Mouse (Mus musculus): ENCODE results near the gene Sucnr1. TPM values are rescaled to one million over a fixed set of nuclear protein-coding genes. Genes with fewer than 3 reads are reported as not detected.

Gene Sucnr1
- polyA plus RNA-seq, 1 experiment from 2014 or later = 0.05 TPM

DNA sequence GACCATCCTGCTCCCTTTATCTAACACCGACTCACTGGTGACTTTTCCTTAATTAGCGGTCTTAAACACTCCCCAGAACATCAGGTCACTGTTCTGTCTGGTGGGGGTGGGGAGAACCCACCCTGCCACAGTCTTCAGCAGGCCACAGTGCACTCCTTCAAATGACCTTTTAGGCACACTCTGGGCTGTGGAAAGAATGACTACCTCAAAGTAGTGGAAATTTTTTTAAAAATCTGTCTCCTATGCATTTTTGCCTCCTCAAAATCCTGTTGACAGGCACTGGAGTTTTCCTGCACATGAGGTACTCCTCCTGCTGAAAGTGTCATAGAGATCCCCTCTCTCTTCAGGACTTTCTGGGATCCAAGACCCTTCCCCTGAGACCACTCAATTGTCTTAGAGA lies 46.6 kb downstream of the Sucnr1 start:
- ATAC-seq (ENCODE audit: low read depth) = no peak
- no peak overlapping the region for H3K9ac ChIP-seq (ENCODE audit: low read depth, low read length)
- no peak overlapping the region for H3K4me2 ChIP-seq (ENCODE audit: low read depth, low read length)
- H3K36me3 ChIP-seq (ENCODE audit: control insufficient read depth, insufficient read depth) = no peaks in the 10 kb centered on the region
- no peaks in the 10 kb centered on the region for H3K27me3 ChIP-seq (ENCODE audit: control insufficient read depth, insufficient read depth, low read depth, low read length)
- no peak overlapping the region for H3K27ac ChIP-seq (ENCODE audit: low read length)
- no peaks in the 10 kb centered on the region for H3K4me1 ChIP-seq (ENCODE audit: control insufficient read depth, low read depth, low read length)
- no peak overlapping the region for H3K4me3 ChIP-seq (ENCODE audit: low read depth, low read length)
- H3K9me3 ChIP-seq (replicated peaks; ENCODE audit: control insufficient read depth, low read length) = no peaks in the 10 kb centered on the region
- WGBS (ENCODE audit: insufficient replicate concordance) = 57% methylated on average over 2 of the region's 2 CpGs

GRCm38 (mm10) chr3:60135801-60136200 lies 54.1 kb downstream of the Sucnr1 start:
- H3K4me2 ChIP-seq (ENCODE audit: low read depth, low read length) = no peak overlapping the region
- ATAC-seq (ENCODE audit: low read depth) = no peak
- no peaks in the 10 kb centered on the region for H3K9me3 ChIP-seq (replicated peaks; ENCODE audit: control insufficient read depth, low read length)
- no peak overlapping the region for H3K4me3 ChIP-seq (ENCODE audit: low read depth, low read length)
- WGBS (ENCODE audit: insufficient replicate concordance) = 44% methylated on average over 2 of the region's 2 CpGs
- H3K27me3 ChIP-seq (ENCODE audit: control insufficient read depth, insufficient read depth, low read depth, low read length) = no peaks in the 10 kb centered on the region
- H3K4me1 ChIP-seq (ENCODE audit: control insufficient read depth, low read depth, low read length) = no peaks in the 10 kb centered on the region
- no peak overlapping the region for H3K27ac ChIP-seq (ENCODE audit: low read length)
- no peak overlapping the region for H3K9ac ChIP-seq (ENCODE audit: low read depth, low read length)
- no peaks in the 10 kb centered on the region for H3K36me3 ChIP-seq (ENCODE audit: control insufficient read depth, insufficient read depth)

Other genes with a start within 250 kb of the Sucnr1 start
- gene Gm8298, start 220.8 kb upstream of the Sucnr1 start, polyA plus RNA-seq (2015; fragmentation: Nextera tagmentation; extraction: Ambion mirVana) = not detected in 2 replicates
- gene C130079G13Rik, start 156.7 kb upstream of the Sucnr1 start, polyA plus RNA-seq (2015; fragmentation: Nextera tagmentation; extraction: Ambion mirVana) = not detected in 2 replicates
- not detected in 2 replicates for gene Aadacl2, start 75.1 kb upstream of the Sucnr1 start, polyA plus RNA-seq (2015; fragmentation: Nextera tagmentation; extraction: Ambion mirVana)
- gene Aadac, start 56.2 kb upstream of the Sucnr1 start, polyA plus RNA-seq (2015; fragmentation: Nextera tagmentation; extraction: Ambion mirVana) = 393 and 415 TPM in 2 replicates